Mouse (Mus musculus) WW6 (cell line): ENCODE results near the gene Ankfn1.

Experiments used
- DNase-seq: peaks from one replicate; pipeline ENCODE4 v3.0.0-alpha.2; 2013; ENCODE audit warnings: low read depth, low spot score

Ankfn1 gene

DNA sequence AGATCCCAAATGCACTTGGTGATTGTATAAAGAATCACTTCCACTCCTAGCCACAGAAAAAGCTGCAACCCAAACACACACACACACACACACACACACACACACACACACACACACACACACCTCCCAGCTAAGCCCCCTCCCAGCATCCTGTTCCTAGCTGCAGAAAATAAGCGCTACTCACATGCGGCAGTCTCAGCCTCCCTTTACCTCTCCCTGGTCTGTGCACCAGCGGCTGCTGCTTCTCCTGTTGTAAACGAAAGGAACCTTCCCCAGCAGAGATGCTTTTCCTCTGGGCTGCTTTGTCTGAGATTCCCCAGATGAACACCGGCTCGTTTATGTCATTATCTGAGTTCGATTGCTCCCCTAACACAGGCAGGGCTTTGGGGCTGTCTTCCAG lies at the start of gene Ankfn1:
TSS of gene Ankfn1 (minus strand) at position 223 of the 400 bp plus-strand sequence.
- DNase-seq: no peak

DNA sequence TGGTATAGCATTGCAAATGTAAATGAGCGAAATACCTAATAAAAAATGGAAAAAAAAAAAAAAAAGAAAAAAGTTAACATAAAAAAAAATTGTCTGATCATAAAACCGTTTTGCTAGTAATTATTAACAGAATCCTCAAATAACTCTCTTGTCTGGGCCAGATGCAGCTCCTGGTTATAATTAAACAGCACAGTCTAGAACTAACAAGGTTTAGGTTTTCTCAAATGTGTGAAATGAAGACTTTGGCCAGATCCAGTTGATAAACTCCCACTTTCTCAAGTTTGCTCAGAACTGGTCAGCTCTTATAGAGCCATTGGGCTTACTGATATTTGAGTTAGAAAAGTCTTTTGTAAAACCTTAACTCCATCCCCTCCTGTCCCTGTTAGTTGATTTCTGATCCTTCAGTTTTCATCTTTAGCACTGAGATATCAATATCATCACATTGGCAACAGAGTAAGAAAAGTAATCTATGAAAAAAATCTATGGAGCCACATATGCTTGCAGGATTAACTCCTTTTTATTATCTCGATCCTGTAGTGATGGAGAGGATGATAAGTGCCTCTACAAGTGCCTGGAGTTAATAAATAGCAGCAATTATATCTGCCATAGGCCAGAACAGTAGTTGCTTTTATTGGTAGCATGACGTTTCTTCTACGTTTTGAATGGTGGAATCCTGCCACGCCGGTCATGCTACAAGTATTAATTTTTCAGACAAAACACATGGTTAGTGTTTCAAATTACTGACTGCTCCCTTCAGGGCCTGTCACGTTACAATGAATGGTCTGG lies 46.4 kb upstream of the Ankfn1 start:
- no peak for DNase-seq

DNA sequence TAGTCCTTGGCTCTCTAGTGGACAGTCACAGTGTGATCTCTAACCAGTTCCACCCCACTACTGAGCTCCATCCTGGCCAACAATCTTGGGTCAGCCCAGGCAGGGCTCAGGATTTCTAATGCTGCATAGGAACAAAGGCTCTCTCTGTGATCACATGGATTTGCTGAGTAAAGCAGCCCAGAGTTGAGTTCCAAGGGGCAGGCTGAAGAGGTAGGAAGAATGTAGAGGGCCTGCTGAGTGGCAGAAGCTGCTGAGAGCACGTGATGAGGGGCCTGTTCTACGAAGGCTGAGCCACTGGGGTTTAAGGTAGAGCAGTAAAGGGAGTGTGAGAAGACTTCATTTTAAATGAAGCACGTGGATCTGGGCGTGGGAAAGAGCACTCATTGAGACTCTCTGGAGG lies 41.1 kb upstream of the Ankfn1 start:
- DNase-seq: no peak

DNA sequence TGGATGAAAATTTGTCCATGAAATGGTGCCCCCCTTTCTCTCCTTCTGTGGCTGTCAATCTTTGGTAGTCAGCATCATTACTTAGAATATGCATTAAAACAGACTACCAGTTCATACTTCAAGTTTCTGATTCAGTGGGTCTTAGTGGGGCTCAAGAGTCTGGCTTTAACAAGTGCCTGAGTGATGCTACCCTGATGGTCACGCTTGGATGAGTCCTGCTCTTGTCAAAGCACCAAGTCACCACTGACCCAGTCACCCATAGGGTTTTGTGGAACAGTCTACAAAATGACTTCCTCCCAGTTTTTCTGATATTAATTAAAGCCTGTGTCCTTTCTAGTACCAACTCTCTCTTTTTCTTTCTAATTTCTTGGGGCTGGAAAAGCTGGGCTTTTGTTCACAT lies 34.0 kb upstream of the Ankfn1 start:
- no peak for DNase-seq

DNA sequence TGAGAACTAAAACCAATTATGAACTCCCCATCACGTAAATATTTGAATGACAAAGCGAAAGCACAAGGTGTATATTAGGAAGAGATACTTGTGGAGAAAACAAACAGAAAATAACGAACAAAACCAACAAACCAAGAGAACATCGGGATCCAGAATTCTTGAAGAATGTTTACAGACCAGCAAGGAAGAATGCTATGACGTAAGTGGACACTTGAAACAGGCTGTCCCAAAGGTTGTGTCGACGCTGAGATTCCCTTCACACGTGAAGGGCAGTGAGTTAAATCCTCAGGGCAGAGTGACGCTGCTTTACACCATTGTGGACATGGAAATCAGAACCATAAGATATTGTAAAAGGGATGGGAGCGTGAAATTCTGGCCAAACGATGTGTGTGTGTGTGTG lies 30.5 kb upstream of the Ankfn1 start:
- no peak for DNase-seq

DNA sequence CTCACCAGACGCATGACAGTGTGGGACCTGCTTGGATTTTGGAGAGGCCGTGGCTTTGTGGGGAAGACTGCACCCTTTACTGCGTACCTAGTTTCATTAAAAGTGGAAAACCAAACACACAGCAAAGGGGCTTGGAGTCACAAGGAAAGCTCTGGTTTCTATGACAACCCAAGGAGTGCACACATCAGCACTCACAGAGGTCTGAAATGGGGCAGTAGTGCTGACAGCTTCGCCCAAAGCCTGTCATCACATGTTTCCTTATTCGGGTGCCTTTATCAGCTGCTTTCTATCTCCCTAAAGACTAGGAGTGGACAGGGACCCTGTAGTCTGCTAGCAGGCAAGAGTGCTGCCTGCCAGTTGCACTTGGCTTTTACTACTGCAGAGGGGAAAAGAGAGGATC lies 27.4 kb upstream of the Ankfn1 start:
- DNase-seq: no peak

DNA sequence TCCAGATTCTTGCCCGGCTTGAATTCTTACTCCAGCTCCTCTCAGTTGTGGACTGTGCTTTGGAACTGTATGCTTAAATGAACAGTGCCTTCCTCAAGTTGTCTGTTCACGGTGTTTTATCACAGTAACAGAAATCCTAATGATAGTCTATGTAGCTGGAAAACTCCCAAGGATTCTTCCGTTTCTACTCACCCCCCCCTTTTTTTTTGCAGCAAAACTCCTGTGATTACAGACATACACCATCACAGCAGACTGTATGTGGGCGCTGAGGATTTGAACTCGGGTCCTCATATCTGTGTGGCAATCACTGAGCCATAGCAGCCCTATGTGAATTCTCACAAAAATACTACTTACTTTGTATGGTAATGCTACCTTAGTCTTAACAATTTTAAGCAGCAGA lies 26.5 kb upstream of the Ankfn1 start:
- no peak for DNase-seq

DNA sequence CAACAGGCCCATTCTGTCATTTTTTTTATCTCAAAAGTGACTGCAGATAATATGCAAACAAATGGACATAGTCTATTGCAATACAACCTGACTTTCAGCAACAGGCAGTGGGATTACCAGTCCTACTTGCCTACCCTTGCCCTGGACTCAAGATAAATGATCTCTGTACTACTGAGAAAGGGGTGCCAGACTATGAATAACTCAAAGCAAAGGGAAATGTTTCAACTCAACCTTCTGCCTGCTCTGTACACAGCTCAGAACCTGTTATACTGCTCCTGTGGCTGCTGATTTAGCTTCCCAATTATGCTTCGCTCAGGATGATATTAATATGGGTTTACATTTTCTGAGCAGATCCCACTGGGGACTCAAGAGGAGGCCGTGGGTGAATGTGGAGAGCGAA lies 15.3 kb upstream of the Ankfn1 start:
- no peak for DNase-seq

DNA sequence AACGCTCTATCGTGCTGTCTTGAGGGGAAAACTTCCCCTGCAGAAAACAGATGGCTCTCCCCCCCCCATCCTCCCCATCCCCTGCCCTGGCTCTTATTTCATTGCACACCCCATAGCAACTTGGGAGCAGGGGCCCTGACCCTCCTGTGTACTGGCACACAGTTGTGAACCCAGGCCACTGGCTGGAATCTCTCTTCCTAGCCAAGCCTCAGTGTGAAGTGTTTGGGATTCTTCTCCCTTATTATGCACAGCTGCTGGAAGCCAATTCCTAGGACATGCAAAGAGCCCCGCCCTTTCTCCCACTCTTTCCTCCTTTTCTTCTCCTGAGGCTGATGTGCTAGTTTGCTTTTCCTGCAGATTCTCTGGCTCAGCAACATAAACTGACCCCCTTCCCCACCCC lies 1.4 kb downstream of the Ankfn1 start:
- no peak for DNase-seq

DNA sequence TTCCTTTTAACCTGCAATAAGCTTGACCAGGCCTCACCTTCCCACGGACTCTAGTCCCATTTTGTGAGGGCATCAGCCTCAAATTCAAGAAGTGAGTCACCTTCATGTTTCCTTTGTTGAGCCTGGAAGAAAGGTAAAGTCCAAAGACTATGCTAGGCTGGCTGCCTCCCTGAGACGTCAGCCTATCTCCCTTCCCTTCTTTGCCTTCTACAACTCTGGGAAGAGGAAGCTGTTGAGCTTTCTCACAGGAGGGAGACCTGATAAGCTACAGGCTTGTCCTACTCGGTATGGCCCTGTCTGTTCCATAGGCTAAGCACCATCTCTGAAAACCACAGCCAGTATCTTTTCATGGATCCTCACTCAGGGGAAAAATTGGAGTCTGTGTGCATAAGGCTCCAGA lies 2.5 kb downstream of the Ankfn1 start:
- no peak for DNase-seq

DNA sequence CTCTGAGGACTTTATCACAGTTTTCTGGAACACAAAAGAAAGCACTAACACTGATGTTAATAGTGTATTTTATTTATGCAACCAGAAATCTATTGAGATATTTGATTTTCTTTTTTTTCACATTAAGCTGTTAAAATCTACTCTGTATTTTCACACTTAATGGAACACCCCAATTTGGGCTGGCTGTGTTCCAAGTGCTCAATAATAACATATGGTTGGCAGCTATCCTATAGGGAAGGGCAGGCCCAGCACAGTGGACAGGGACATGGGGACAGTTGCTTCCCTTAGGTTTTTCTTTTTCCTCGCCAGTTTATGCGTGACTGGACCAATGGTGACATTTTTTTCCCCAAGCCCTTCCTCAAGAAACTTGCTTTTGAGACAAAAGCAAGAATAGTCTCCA lies 4.5 kb downstream of the Ankfn1 start:
- DNase-seq: no peak

DNA sequence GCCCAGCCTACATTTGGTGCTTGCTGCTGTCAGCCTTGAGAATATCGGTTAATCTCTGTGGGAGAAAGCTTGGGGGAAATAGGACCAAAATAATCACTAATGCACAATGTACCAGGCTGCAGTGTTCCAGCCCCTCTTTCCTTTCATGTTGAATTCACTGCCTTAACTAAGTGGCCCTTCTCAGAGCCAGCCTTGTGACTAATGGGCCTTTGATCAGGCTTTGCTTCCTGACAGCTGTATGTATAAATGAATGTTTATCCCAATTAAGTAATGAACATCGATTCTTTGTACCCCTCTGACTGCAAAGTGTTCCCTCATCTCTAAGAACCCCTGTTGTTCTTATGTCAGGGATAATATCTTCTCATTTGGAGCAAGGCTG lies 11.7 kb downstream of the Ankfn1 start:
- no peak for DNase-seq

DNA sequence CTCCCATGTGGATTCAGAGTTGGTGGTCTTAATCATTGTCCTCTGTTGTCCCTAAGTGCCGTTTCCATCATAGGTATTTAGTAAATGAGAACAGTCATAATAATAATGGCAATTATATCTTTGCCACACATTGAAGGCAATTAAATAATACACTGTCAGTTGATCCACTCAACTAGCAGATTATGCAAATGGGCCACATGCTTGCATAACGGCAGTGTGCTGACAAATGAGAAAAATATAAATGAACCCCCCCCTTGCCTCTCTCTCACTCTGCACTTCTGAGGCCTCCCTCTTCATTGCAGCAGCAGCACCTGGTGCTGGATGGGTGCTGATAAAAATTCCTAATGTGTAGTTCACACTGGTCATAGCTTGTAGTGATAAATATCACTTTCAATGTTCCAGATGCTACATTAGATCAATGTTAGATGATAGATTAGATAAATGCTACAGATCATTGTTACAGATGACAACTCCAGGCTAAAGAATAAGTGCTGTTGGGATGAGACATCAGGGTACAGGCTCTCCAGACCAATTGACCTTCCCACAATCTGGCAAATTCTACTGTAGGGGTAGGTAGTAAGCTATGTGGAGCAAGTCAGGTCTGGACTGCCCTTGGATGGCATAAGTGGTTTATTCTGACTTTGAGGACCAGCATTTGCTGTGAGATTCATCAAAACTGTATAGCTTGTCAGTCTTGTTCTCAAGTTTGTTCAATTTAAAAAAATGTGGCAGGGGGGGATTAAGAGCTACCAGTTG lies 12.3 kb downstream of the Ankfn1 start:
- DNase-seq: no peak

DNA sequence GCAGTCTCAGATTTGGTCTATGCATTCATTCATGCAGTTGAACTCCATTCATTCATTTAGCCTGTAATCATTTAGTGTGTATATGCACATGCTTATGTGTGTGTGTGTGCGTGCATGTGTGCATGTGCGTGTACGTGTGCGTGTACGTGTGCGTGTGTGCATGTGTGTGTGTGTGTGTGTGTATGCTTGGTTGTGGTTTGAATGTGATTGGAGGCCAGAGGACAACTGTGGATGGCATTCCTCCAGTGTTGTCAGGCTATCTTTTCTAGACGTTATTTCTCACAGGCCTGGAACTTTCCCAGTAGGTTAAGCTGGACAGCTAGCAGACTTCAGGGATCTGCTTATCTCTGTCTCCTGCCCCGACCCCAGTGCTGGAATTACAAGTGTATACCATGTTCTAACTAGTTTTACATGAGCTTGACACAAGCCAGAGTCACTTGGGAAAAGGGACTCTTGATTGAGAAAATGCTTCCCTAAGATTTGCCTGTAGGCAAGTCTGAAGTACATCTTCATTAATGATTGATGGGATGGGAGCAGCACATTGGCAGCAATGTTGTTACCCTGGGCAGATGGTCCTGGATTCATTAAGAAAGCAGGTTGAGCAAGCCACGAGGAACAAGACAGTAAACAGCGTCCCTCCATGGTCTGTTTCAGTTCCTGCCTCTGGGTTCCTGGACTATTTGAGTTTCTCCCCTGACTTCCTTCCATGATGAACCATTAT lies 43.3 kb downstream of the Ankfn1 start:
- DNase-seq: no peak

DNA sequence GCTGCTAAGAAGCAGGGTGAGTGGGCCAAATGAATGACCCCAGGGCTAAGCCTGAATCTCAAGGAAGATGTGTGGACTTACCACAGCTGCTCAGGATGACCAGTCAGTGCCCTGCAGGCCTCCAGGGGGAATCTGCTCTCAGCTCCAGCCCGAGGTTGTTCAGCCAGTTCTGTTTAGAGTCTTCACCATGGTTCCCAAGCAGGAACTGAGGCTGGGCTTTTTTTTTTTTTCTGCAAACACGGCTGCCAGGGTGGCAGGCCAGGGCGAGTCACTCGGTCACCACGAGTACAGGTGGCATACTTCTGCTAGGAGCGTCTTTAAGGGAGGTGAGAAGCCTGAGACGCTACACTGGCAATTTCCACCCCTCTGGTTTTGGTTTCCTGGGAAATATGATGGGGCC lies 43.9 kb downstream of the Ankfn1 start:
- DNase-seq: no peak

DNA sequence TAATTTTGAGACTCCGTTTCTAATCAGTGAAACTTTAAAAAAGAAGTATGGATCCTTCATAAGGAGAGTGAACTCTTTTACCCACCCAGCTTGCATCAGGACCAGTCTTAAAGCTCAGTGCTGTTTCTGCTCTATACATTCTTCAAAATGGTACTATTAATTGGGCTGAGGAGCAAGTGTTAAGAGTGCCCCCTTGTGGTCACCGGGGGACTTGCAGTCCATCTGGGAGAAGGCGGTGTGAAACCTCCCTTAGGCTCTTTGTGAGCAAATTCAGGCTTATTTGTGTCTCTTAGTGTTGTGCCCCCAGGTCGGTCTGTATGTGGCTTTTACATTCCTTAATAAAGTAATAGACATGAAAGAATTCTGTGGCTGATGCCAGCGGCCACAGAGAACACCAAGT lies 56.6 kb downstream of the Ankfn1 start:
- peak; percentile 31 for DNase-seq

DNA sequence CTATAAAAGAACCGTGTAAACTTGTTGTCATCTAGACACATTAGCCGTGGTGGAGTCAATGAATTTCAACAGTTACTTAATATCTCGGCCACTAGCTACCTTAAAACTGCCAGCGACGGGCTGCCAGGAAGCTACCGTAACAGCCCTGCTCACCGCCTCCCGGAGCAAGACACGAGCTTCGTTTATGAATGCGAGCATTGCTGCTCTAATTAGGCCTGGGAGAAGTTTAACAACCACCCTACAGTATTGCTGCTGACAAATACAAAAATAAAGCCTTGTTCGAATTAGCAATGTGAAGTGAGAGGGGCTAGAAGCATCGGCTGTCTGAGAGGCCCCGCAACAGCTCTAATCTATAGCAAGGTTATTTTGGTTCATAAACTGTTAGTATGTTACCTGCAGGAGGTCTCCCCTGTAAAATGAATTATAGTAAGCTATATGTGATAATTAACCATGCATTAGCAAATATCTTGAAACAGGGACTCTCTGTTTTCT lies 58.9 kb downstream of the Ankfn1 start:
- no peak for DNase-seq

DNA sequence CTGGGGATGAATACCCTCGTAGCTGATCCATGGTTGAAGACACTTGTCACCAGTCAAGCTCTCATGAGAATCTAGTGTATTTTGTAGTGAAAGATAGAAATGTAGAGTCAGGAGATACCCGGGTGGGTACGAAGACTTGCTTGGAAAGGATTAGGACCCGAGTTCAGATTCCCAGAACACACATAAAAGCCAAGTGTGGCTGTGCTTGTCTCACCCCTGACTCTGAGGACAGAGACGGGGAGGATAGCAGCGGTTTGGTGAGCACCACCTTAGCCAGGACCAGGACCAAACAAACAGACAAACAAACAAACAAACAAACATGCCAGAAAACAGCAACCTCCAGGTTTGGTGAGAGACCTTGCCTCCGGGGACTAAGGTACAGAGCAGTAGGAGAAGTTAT lies 61.1 kb downstream of the Ankfn1 start:
- DNase-seq: no peak

DNA sequence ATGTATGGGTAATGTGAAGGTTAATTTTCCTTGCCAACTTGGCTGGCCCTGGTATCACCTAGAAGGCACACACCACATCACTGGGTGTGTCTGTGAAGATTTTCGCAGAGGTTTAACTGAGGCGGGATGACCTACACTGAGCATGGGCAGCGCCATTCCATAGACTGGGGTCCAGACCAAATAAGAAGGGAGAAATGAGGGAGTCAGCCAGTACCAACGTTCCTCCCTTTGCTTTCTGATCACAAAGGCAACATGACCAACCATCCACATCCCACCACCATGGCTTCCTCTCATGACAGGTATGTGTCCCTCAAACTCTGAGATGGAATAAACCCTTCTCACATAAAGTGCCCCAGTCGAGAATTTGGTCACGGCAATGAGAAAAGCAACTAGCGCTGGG lies 68.9 kb downstream of the Ankfn1 start:
- no peak for DNase-seq

DNA sequence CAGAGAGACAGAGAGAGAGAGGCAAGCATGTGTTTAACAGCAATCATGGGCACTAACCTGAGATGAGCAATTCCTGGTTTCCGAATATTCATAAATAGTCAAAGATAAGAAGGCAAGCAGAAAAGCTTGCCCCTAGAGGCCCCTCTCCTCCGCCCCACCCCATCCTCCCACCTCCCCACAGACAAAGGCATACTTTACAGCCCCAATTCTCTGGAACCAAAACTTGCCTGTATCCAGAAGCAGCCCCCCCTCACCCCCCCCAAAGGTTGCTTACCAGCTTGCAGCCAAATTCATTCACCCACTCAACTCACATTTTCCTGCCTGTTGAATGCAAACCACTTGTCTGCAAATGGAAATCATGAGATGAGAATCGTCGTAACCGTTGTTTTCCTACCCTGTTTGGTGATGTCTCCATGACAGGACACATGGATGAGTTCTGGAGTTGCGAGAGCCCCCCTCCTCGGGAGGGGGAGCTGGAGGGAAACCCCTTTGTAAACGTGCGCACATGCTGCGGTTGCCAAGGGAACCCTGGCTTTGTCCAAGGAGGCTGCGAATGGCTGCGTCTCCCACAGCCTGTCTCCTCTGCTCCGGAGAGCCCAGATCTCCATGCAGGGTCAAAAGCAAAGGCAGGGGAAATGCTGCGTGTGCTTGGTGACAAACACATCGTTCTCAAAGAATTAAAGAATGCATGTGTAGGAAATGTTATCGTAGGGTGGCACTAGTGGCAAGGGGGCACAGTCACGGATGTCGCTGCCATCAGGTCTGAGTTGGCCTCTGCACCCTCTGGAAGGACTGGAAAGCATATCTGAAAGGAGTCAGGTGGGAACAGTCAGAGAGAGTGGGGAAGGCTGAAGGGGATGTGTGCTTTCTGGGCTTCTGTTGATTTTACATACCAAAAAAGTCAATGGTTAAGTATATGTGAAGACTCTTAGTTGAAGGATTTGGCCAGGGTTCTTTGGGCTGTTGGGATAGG lies 80.7 kb downstream of the Ankfn1 start:
- no peak for DNase-seq

DNA sequence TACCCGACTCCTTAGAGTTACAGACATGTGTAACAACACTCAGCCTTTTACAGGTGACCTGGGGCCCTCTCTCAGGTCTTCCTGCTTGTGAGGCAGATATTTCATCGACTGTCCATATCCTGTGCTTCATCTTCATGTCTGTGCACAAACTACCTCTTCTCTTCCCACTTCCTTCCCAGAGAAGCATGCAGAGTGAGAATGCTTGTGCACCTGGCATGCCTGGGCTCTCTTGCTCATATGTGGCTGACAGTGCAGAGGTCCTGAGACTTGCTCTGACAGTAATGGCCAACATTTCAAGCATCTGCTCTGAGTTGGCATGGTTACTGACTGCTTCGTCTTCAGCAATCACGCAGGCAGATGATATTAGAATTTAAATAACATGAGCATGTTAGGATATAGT lies 83.8 kb downstream of the Ankfn1 start:
- DNase-seq: no peak
